13 mouse cellular contexts compared by ENCODE assay signal in genomic region chr2:181715382-181715781, GRCm38 (mm10). TPM values are rescaled to one million over a fixed set of nuclear protein-coding genes. Genes with fewer than 3 reads are reported as not detected.
A peak's percentile ranks its signal among the peaks of the same experiment; 100 is the strongest.
DNase-seq lines count a peak whose midpoint lies in the region; ATAC-seq and TF ChIP-seq lines count a peak whose summit lies in the region.
"Had no signal": no experiment of that assay in that cellular context is flagged by ENCODE, and none has a peak within 500 bp of the region (broad histone marks: within the 10 kb centered on the region; RNA-seq: fewer than 3 reads in every experiment).

No protein-coding gene starts in this region.

- TF ChIP-seq CTCF in cerebellum, adult 2 months (IDR thresholded peaks at IDR 0.05; ENCODE audit: borderline replicate concordance, insufficient read depth, low read depth, low read length), result no peak
- no peak for TF ChIP-seq CTCF in hindbrain, postnatal 0 days (IDR thresholded peaks at IDR 0.05; ENCODE audit: low read depth)

- H3K27ac ChIP-seq in cerebellum, adult 2 months (ENCODE audit: insufficient read depth, low read length), result no peak overlapping the region
- no peak overlapping the region for H3K27ac ChIP-seq in liver, embryonic 11.5 days (ENCODE audit: low read depth, low read length)
- H3K27ac ChIP-seq in hindbrain, postnatal 0 days, result peak overlapping the region; percentile 88
- H3K27ac ChIP-seq in neural tube, embryonic 14.5 days (ENCODE audit: low read depth, low read length), result peak overlapping the region; percentile 80

- ATAC-seq in liver, embryonic 11.5 days (replicated peaks; ENCODE audit: low FRiP score), result no peak
- ATAC-seq in hindbrain, postnatal 0 days, result peak; percentile 27
- 0 out of 2 replicates have a peak, but pooled peaks have one; percentile 15 for ATAC-seq in neural tube, embryonic 14.5 days (ENCODE audit: low read depth)
- no peak for ATAC-seq in granulocyte monocyte progenitor cell, adult 5-6 weeks (replicated peaks; ENCODE audit: poor library complexity, severe bottlenecking)

- no peaks in the 10 kb centered on the region for H3K36me3 ChIP-seq in liver, embryonic 11.5 days (ENCODE audit: control insufficient read depth, insufficient read depth, low read length)
- H3K36me3 ChIP-seq in hindbrain, postnatal 0 days (ENCODE audit: insufficient read depth, low read length), result 0 out of 2 replicates have a peak, but pooled peaks cover 3% of the 10 kb centered on the region
- peaks cover 13% of the 10 kb centered on the region for H3K36me3 ChIP-seq in neural tube, embryonic 14.5 days (ENCODE audit: control insufficient read depth, insufficient read depth, low read length)

- no peaks in the 10 kb centered on the region for H3K27me3 ChIP-seq in cerebellum, adult 2 months (ENCODE audit: control insufficient read depth, insufficient read depth, low read length)
- H3K27me3 ChIP-seq in liver, embryonic 11.5 days (replicated peaks; ENCODE audit: control insufficient read depth, insufficient read depth, low read length), result no peaks in the 10 kb centered on the region
- no peaks in the 10 kb centered on the region for H3K27me3 ChIP-seq in hindbrain, postnatal 0 days (ENCODE audit: insufficient read depth, low read length)
- no peaks in the 10 kb centered on the region for H3K27me3 ChIP-seq in neural tube, embryonic 14.5 days (ENCODE audit: control insufficient read depth, insufficient read depth, low read length)

- H3K4me3 ChIP-seq in cerebellum, adult 2 months (replicated peaks; ENCODE audit: insufficient read depth, low read depth, low read length), result peak overlapping the region; percentile 17
- no peak overlapping the region; the same call in 1 of the 2 replicates for H3K4me3 ChIP-seq in liver, embryonic 11.5 days (ENCODE audit: low read depth, low read length)
- H3K4me3 ChIP-seq in hindbrain, postnatal 0 days (ENCODE audit: low read length), result peak overlapping the region; percentile 46
- H3K4me3 ChIP-seq in neural tube, embryonic 14.5 days (ENCODE audit: low read depth, low read length), result peak overlapping the region; percentile 44

- no peak overlapping the region for H3K9ac ChIP-seq in liver, embryonic 11.5 days (ENCODE audit: low read depth, low read length)
- peak overlapping the region; percentile 63 for H3K9ac ChIP-seq in hindbrain, postnatal 0 days (replicated peaks; ENCODE audit: low read length)
- H3K9ac ChIP-seq in neural tube, embryonic 14.5 days (replicated peaks; ENCODE audit: low read depth, low read length), result peak overlapping the region; percentile 55

- H3K4me2 ChIP-seq in liver, embryonic 11.5 days, result peak overlapping the region; percentile 40
- H3K4me2 ChIP-seq in hindbrain, postnatal 0 days (ENCODE audit: low read depth, low read length), result peak overlapping the region; percentile 63
- H3K4me2 ChIP-seq in neural tube, embryonic 14.5 days (ENCODE audit: low read depth, low read length), result peak overlapping the region; percentile 76

- peaks cover 43% of the 10 kb centered on the region for H3K4me1 ChIP-seq in cerebellum, adult 2 months (ENCODE audit: control insufficient read depth, insufficient read depth, low read length)
- 0 out of 2 replicates have a peak, but pooled peaks cover 3% of the 10 kb centered on the region for H3K4me1 ChIP-seq in liver, embryonic 11.5 days (replicated peaks; ENCODE audit: control insufficient read depth, insufficient read depth, low read length)
- peaks cover 16% of the 10 kb centered on the region; the same call in 1 of the 2 replicates for H3K4me1 ChIP-seq in hindbrain, postnatal 0 days (ENCODE audit: insufficient read depth, low read length)
- H3K4me1 ChIP-seq in neural tube, embryonic 14.5 days (ENCODE audit: control insufficient read depth, insufficient read depth, low read length), result peaks cover 27% of the 10 kb centered on the region

- 56% methylated on average over 3 of the region's 3 CpGs for WGBS in cerebellum, adult 2 months
- 70% methylated on average over 3 of the region's 3 CpGs for WGBS in liver, embryonic 11.5 days
- 41% methylated on average over 3 of the region's 3 CpGs for WGBS in hindbrain, postnatal 0 days
- 65% methylated on average over 3 of the region's 3 CpGs for WGBS in neural tube, embryonic 14.5 days

- no peaks in the 10 kb centered on the region for H3K9me3 ChIP-seq in liver, embryonic 11.5 days (ENCODE audit: control insufficient read depth, low read length)
- no peaks in the 10 kb centered on the region for H3K9me3 ChIP-seq in hindbrain, postnatal 0 days (ENCODE audit: low read length)
- H3K9me3 ChIP-seq in neural tube, embryonic 14.5 days (ENCODE audit: control insufficient read depth, low read length), result no peaks in the 10 kb centered on the region

- no peak for TF ChIP-seq POLR2A in cerebellum, adult 2 months (IDR thresholded peaks at IDR 0.05; ENCODE audit: borderline replicate concordance, insufficient read depth, low read length)

- no peak for DNase-seq in cerebellum, adult 2 months
- no peak for DNase-seq in cerebellum, adult 11-12 months
- DNase-seq in liver, embryonic 11.5 days (ENCODE audit: low spot score), result no peak
- no peak for DNase-seq in liver
- no peak for DNase-seq in hindbrain, postnatal 0 days (ENCODE audit: low spot score)
- DNase-seq in ovary, postnatal 36 days (ENCODE audit: low spot score), result no peak
- DNase-seq: adrenal gland, postnatal 25 days; gastrocnemius, postnatal 36 days; lung, adult 2 months had no signal

RNA-seq across cellular contexts. Expression of gene Oprl1, which starts 0.6 kb away (rescaled TPM):
- 28.6 and 35.1 TPM in 2 replicates for polyA plus RNA-seq in cerebellum, adult 2 months (2012; rRNA removed)
- polyA plus RNA-seq in liver, embryonic 11.5 days (2014; fragmentation: Nextera tagmentation; extraction: Ambion mirVana), result 2.0 and 3.2 TPM in 2 replicates
- 177 and 221 TPM in 2 replicates for total RNA-seq in hindbrain, postnatal 0 days (2014; rRNA removed)
- 69.8 and 73.1 TPM in 2 replicates for polyA plus RNA-seq in hindbrain, postnatal 0 days (2015; fragmentation: Nextera tagmentation; extraction: Ambion mirVana)
- 98.4 and 105 TPM in 2 replicates for polyA plus RNA-seq in neural tube, embryonic 14.5 days (2014; fragmentation: Nextera tagmentation; extraction: Ambion mirVana)
- total RNA-seq in granulocyte monocyte progenitor cell, adult 5-6 weeks (2014; fragmentation: Nextera tagmentation), result not detected in 2 replicates
- total RNA-seq in granulocyte monocyte progenitor cell, adult 5-6 weeks (2017), result not detected in 2 replicates
- total RNA-seq: gastrocnemius, postnatal 36 days had no signal

RNA-seq across cellular contexts. Expression of gene Lkaaear1, which starts 17.1 kb away (rescaled TPM):
- polyA plus RNA-seq in cerebellum, adult 2 months (2012; rRNA removed), result not detected in 2 replicates
- not detected in 2 replicates for polyA plus RNA-seq in liver, embryonic 11.5 days (2014; fragmentation: Nextera tagmentation; extraction: Ambion mirVana)
- not detected in 2 replicates for total RNA-seq in hindbrain, postnatal 0 days (2014; rRNA removed)
- polyA plus RNA-seq in hindbrain, postnatal 0 days (2015; fragmentation: Nextera tagmentation; extraction: Ambion mirVana), result not detected in 2 replicates
- not detected in 2 replicates for polyA plus RNA-seq in neural tube, embryonic 14.5 days (2014; fragmentation: Nextera tagmentation; extraction: Ambion mirVana)
- not detected in 2 replicates for total RNA-seq in granulocyte monocyte progenitor cell, adult 5-6 weeks (2014; fragmentation: Nextera tagmentation)
- not detected in 2 replicates for total RNA-seq in granulocyte monocyte progenitor cell, adult 5-6 weeks (2017)
- total RNA-seq: adrenal gland, postnatal 25 days; gastrocnemius, postnatal 36 days; layer of hippocampus, postnatal 10 days; neutrophil, adult 5-6 weeks had no signal
- polyA plus RNA-seq: lung, adult 2 months had no signal

RNA-seq across cellular contexts. Expression of gene Rgs19, which starts 21.6 kb away (rescaled TPM):
- 29.2 and 30.6 TPM in 2 replicates for polyA plus RNA-seq in cerebellum, adult 2 months (2012; rRNA removed)
- polyA plus RNA-seq in liver, embryonic 11.5 days (2014; fragmentation: Nextera tagmentation; extraction: Ambion mirVana), result 51.4 and 51.8 TPM in 2 replicates
- total RNA-seq in hindbrain, postnatal 0 days (2014; rRNA removed), result 57.9 and 94.0 TPM in 2 replicates
- polyA plus RNA-seq in hindbrain, postnatal 0 days (2015; fragmentation: Nextera tagmentation; extraction: Ambion mirVana), result 50.6 and 56.8 TPM in 2 replicates
- polyA plus RNA-seq in neural tube, embryonic 14.5 days (2014; fragmentation: Nextera tagmentation; extraction: Ambion mirVana), result 53.6 and 66.3 TPM in 2 replicates
- 246 and 266 TPM in 2 replicates for total RNA-seq in granulocyte monocyte progenitor cell, adult 5-6 weeks (2014; fragmentation: Nextera tagmentation)
- 78.6 and 96.8 TPM in 2 replicates for total RNA-seq in granulocyte monocyte progenitor cell, adult 5-6 weeks (2017)

RNA-seq across cellular contexts. Expression of gene Tcea2, which starts 35.3 kb away (rescaled TPM):
- polyA plus RNA-seq in cerebellum, adult 2 months (2012; rRNA removed), result 128 and 138 TPM in 2 replicates
- polyA plus RNA-seq in liver, embryonic 11.5 days (2014; fragmentation: Nextera tagmentation; extraction: Ambion mirVana), result 8.1 and 12.1 TPM in 2 replicates
- 37.2 and 50.2 TPM in 2 replicates for total RNA-seq in hindbrain, postnatal 0 days (2014; rRNA removed)
- polyA plus RNA-seq in hindbrain, postnatal 0 days (2015; fragmentation: Nextera tagmentation; extraction: Ambion mirVana), result 48.7 and 54.3 TPM in 2 replicates
- 49.6 and 54.8 TPM in 2 replicates for polyA plus RNA-seq in neural tube, embryonic 14.5 days (2014; fragmentation: Nextera tagmentation; extraction: Ambion mirVana)
- 25.2 and 27.0 TPM in 2 replicates for total RNA-seq in granulocyte monocyte progenitor cell, adult 5-6 weeks (2014; fragmentation: Nextera tagmentation)
- 13.6 and 14.1 TPM in 2 replicates for total RNA-seq in granulocyte monocyte progenitor cell, adult 5-6 weeks (2017)

RNA-seq across cellular contexts. Expression of gene Sox18, which starts 43.9 kb away (rescaled TPM):
- polyA plus RNA-seq in cerebellum, adult 2 months (2012; rRNA removed), result 15.1 and 17.8 TPM in 2 replicates
- polyA plus RNA-seq in liver, embryonic 11.5 days (2014; fragmentation: Nextera tagmentation; extraction: Ambion mirVana), result 16.1 and 19.4 TPM in 2 replicates
- total RNA-seq in hindbrain, postnatal 0 days (2014; rRNA removed), result 10.8 and 14.7 TPM in 2 replicates
- polyA plus RNA-seq in hindbrain, postnatal 0 days (2015; fragmentation: Nextera tagmentation; extraction: Ambion mirVana), result 10.6 and 11.6 TPM in 2 replicates
- 12.7 and 17.0 TPM in 2 replicates for polyA plus RNA-seq in neural tube, embryonic 14.5 days (2014; fragmentation: Nextera tagmentation; extraction: Ambion mirVana)
- total RNA-seq in granulocyte monocyte progenitor cell, adult 5-6 weeks (2014; fragmentation: Nextera tagmentation), result not detected in 2 replicates
- total RNA-seq in granulocyte monocyte progenitor cell, adult 5-6 weeks (2017), result not detected in 2 replicates
- total RNA-seq: neutrophil, adult 5-6 weeks had no signal

Comparison
In these comparisons a context has a peak if more than half of its experiments do, and no peak if none do; other contexts are left out.
1. H3K27ac ChIP-seq: peak in hindbrain, postnatal 0 days (single experiment) and neural tube, embryonic 14.5 days (single experiment); none in cerebellum, adult 2 months (single experiment) and liver, embryonic 11.5 days (single experiment).
2. ATAC-seq: peak in hindbrain, postnatal 0 days (single experiment) and neural tube, embryonic 14.5 days (single experiment); none in liver, embryonic 11.5 days (single experiment) and granulocyte monocyte progenitor cell, adult 5-6 weeks (single experiment).
3. Peak in every context shown above with its lines, with median percentiles within 50 percentile points of each other: H3K4me2 ChIP-seq.